Mouse (Mus musculus) myocyte (in vitro differentiated cells): Measurements from ENCODE around the gene Dus3l.

Source experiments
- E2F4 ChIP-seq: IDR thresholded peaks from one replicate; pipeline ENCODE4 v1.6.1; 2011; ENCODE audit warnings: mild to moderate bottlenecking, control low read depth, moderate library complexity; ENCODE audit not compliant: insufficient read depth
- MYOG ChIP-seq, 3 experiments: IDR thresholded peaks; one replicate each; pipeline ENCODE4 v1.6.1; 2011; ENCODE audit warnings: control low read depth in 2 of 3, low read depth in 2 of 3, mild to moderate bottlenecking in 2 of 3; ENCODE audit not compliant: insufficient read length in 2 of 3, control insufficient read depth in 1 of 3, insufficient read depth in 1 of 3
- POLR2A ChIP-seq: IDR thresholded peaks from one replicate; pipeline ENCODE4 v1.6.1; 2011; ENCODE audit warnings: low read depth, mild to moderate bottlenecking, control low read depth, moderate library complexity; ENCODE audit not compliant: insufficient read length

GRCm38 (mm10) chr17:56729151-56729550 lies 35.4 kb upstream of the Dus3l start:
- TF ChIP-seq E2F4 = no peak
- TF ChIP-seq POLR2A = no peak
- no peak for TF ChIP-seq MYOG (IDR thresholded peaks at IDR 0.05; ENCODE audit: control insufficient read depth in 1 of 3, insufficient read depth in 1 of 3, insufficient read length in 2 of 3, low read depth in 2 of 3)
